Mouse (Mus musculus): ENCODE results near the gene Cdk9. TPM values are rescaled to one million over a fixed set of nuclear protein-coding genes. Genes with fewer than 3 reads are reported as not detected.

The Cdk9 gene
- polyA plus RNA-seq, 1 experiment from 2014 or later = 86.0 TPM

GRCm38 (mm10) chr2:32665853-32666252, 47.0 kb downstream of the Cdk9 start:
- H3K27ac ChIP-seq (ENCODE audit: low read length) = no peak overlapping the region
- 69% methylated on average over 6 of the region's 6 CpGs for WGBS
- no peak overlapping the region for H3K4me3 ChIP-seq (ENCODE audit: low read length)
- H3K9ac ChIP-seq (ENCODE audit: low read depth, low read length) = no peak overlapping the region
- H3K9me3 ChIP-seq (ENCODE audit: control insufficient read depth, low read length) = no peaks in the 10 kb centered on the region
- no peaks in the 10 kb centered on the region for H3K36me3 ChIP-seq (ENCODE audit: control insufficient read depth, insufficient read depth, low read length)
- peaks cover 20% of the 10 kb centered on the region for H3K4me1 ChIP-seq (ENCODE audit: control insufficient read depth, insufficient read depth, low read length)
- no peaks in the 10 kb centered on the region for H3K27me3 ChIP-seq (replicated peaks; ENCODE audit: control insufficient read depth, insufficient read depth, low read length)
- H3K4me2 ChIP-seq (ENCODE audit: low read depth, low read length) = no peak overlapping the region
- no peak for ATAC-seq

- no peaks in the 10 kb centered on the region for H3K9me3 ChIP-seq (ENCODE audit: control insufficient read depth, low read length)
- 73% methylated on average over 8 of the region's 8 CpGs for WGBS
- ATAC-seq = no peak
- H3K4me1 ChIP-seq (ENCODE audit: control insufficient read depth, insufficient read depth, low read length) = peaks cover 20% of the 10 kb centered on the region
- no peak overlapping the region for H3K27ac ChIP-seq (ENCODE audit: low read length)
- H3K27me3 ChIP-seq (replicated peaks; ENCODE audit: control insufficient read depth, insufficient read depth, low read length) = no peaks in the 10 kb centered on the region
- no peaks in the 10 kb centered on the region for H3K36me3 ChIP-seq (ENCODE audit: control insufficient read depth, insufficient read depth, low read length)
- H3K4me2 ChIP-seq (ENCODE audit: low read depth, low read length) = no peak overlapping the region
- no peak overlapping the region for H3K9ac ChIP-seq (ENCODE audit: low read depth, low read length)
- no peak overlapping the region for H3K4me3 ChIP-seq (ENCODE audit: low read length)
These were observed 47.5 kb downstream of the Cdk9 start for GRCm38 (mm10) chr2:32665345-32665744.

GRCm38 (mm10) chr2:32662291-32662690, 50.6 kb downstream of the Cdk9 start:
- Histone ChIP-seq H3K4me2 (ENCODE audit: low read depth, low read length) (no peak overlapping the region), H3K4me1 (ENCODE audit: control insufficient read depth, insufficient read depth, low read length) (peaks cover 17% of the 10 kb centered on the region), H3K4me3 (ENCODE audit: low read length) (no peak overlapping the region), H3K9me3 (ENCODE audit: control insufficient read depth, low read length) (no peaks in the 10 kb centered on the region), H3K27me3 (replicated peaks; ENCODE audit: control insufficient read depth, insufficient read depth, low read length) (no peaks in the 10 kb centered on the region), H3K9ac (ENCODE audit: low read depth, low read length) (peak overlapping the region; percentile 22; the same call in 1 of the 2 replicates), H3K27ac (ENCODE audit: low read length) (peak overlapping the region; percentile 8), H3K36me3 (ENCODE audit: control insufficient read depth, insufficient read depth, low read length) (no peaks in the 10 kb centered on the region)
- 34% methylated on average over 5 of the region's 5 CpGs for WGBS
- ATAC-seq = peak; percentile 13; the same call in 1 of the 2 replicates

- 20% methylated on average over 7 of the region's 7 CpGs for WGBS
- H3K9me3 ChIP-seq (ENCODE audit: control insufficient read depth, low read length) = no peaks in the 10 kb centered on the region
- H3K4me1 ChIP-seq (ENCODE audit: control insufficient read depth, insufficient read depth, low read length) = peaks cover 17% of the 10 kb centered on the region
- no peak overlapping the region for H3K4me2 ChIP-seq (ENCODE audit: low read depth, low read length)
- H3K4me3 ChIP-seq (ENCODE audit: low read length) = no peak overlapping the region
- ATAC-seq = peak; percentile 67
- peak overlapping the region; percentile 8 for H3K27ac ChIP-seq (ENCODE audit: low read length)
- H3K27me3 ChIP-seq (replicated peaks; ENCODE audit: control insufficient read depth, insufficient read depth, low read length) = no peaks in the 10 kb centered on the region
- H3K36me3 ChIP-seq (ENCODE audit: control insufficient read depth, insufficient read depth, low read length) = no peaks in the 10 kb centered on the region
- H3K9ac ChIP-seq (ENCODE audit: low read depth, low read length) = peak overlapping the region; percentile 22
These were observed 51.3 kb downstream of the Cdk9 start for GRCm38 (mm10) chr2:32661509-32662107.

GRCm38 (mm10) chr2:32658873-32659272, 54.0 kb downstream of the Cdk9 start:
- Histone ChIP-seq H3K27ac (ENCODE audit: low read length) (no peak overlapping the region), H3K9me3 (ENCODE audit: control insufficient read depth, low read length) (no peaks in the 10 kb centered on the region), H3K9ac (ENCODE audit: low read depth, low read length) (no peak overlapping the region), H3K27me3 (replicated peaks; ENCODE audit: control insufficient read depth, insufficient read depth, low read length) (no peaks in the 10 kb centered on the region), H3K4me2 (ENCODE audit: low read depth, low read length) (no peak overlapping the region), H3K4me3 (ENCODE audit: low read length) (no peak overlapping the region), H3K36me3 (ENCODE audit: control insufficient read depth, insufficient read depth, low read length) (no peaks in the 10 kb centered on the region), H3K4me1 (ENCODE audit: control insufficient read depth, insufficient read depth, low read length) (peaks cover 29% of the 10 kb centered on the region)
- ATAC-seq = no peak
- WGBS = 87% methylated on average over 2 of the region's 2 CpGs

GRCm38 (mm10) chr2:32655826-32656225, 57.0 kb downstream of the Cdk9 start:
- 45% methylated on average over 12 of the region's 12 CpGs for WGBS
- Histone ChIP-seq H3K4me2 (ENCODE audit: low read depth, low read length) (no peak overlapping the region), H3K36me3 (ENCODE audit: control insufficient read depth, insufficient read depth, low read length) (no peaks in the 10 kb centered on the region), H3K4me1 (ENCODE audit: control insufficient read depth, insufficient read depth, low read length) (peaks cover 14% of the 10 kb centered on the region), H3K9me3 (ENCODE audit: control insufficient read depth, low read length) (no peaks in the 10 kb centered on the region), H3K9ac (ENCODE audit: low read depth, low read length) (no peak overlapping the region; the same call in 1 of the 2 replicates), H3K27ac (ENCODE audit: low read length) (peak overlapping the region; percentile 71), H3K4me3 (ENCODE audit: low read length) (no peak overlapping the region), H3K27me3 (replicated peaks; ENCODE audit: control insufficient read depth, insufficient read depth, low read length) (no peaks in the 10 kb centered on the region)
- peak; percentile 73 for ATAC-seq

MicroRNAs within 50 kb of the gene (microRNA counts, 519-probe panel; counts per million panel counts)
- 1,434 counts per million, percentile 11 among the panel's probes with 10 or more counts for microRNA mmu-miR-2861

Small RNA genes lying within 50 kb of the gene (microRNA-seq; reads per million reads assigned to microRNA genes)
- gene Gm47291 (not detected), gene Mir2861 (not detected), gene Mir3960 (not detected), gene Mir8093 (not detected)

Other genes starting within 250 kb of the Cdk9 start
- 7.6 and 9.4 TPM in 2 replicates for gene Fam102a, start 177.7 kb downstream of the Cdk9 start, polyA plus RNA-seq (2015; fragmentation: Nextera tagmentation; extraction: Ambion mirVana)
- gene Dpm2, start 142.2 kb downstream of the Cdk9 start, polyA plus RNA-seq (2015; fragmentation: Nextera tagmentation; extraction: Ambion mirVana) = 123 and 128 TPM in 2 replicates
- 0.33 and 0.34 TPM in 2 replicates for gene Pip5kl1, start 138.3 kb downstream of the Cdk9 start, polyA plus RNA-seq (2015; fragmentation: Nextera tagmentation; extraction: Ambion mirVana)
- not detected in 2 replicates for gene 9430097D07Rik, start 137.4 kb downstream of the Cdk9 start, polyA plus RNA-seq (2015; fragmentation: Nextera tagmentation; extraction: Ambion mirVana)
- 14.7 and 16.5 TPM in 2 replicates for gene St6galnac4, start 126.0 kb downstream of the Cdk9 start, polyA plus RNA-seq (2015; fragmentation: Nextera tagmentation; extraction: Ambion mirVana)
- gene St6galnac6, start 113.4 kb downstream of the Cdk9 start, polyA plus RNA-seq (2015; fragmentation: Nextera tagmentation; extraction: Ambion mirVana) = 12.3 and 15.2 TPM in 2 replicates
- gene Ak1, start 91.3 kb downstream of the Cdk9 start, polyA plus RNA-seq (2015; fragmentation: Nextera tagmentation; extraction: Ambion mirVana) = 15.3 and 18.6 TPM in 2 replicates
- gene Eng, start 66.5 kb downstream of the Cdk9 start, polyA plus RNA-seq (2015; fragmentation: Nextera tagmentation; extraction: Ambion mirVana) = 66.8 and 70.3 TPM in 2 replicates
- 29.8 and 32.0 TPM in 2 replicates for gene Fpgs, start 8.9 kb downstream of the Cdk9 start, polyA plus RNA-seq (2015; fragmentation: Nextera tagmentation; extraction: Ambion mirVana)
- gene Sh2d3c, start 8.0 kb upstream of the Cdk9 start, polyA plus RNA-seq (2015; fragmentation: Nextera tagmentation; extraction: Ambion mirVana) = 26.1 and 26.5 TPM in 2 replicates
- gene 6330409D20Rik, start 27.9 kb upstream of the Cdk9 start, polyA plus RNA-seq (2015; fragmentation: Nextera tagmentation; extraction: Ambion mirVana) = 0.26 TPM in 1 of 2 replicates, not detected in the other
- 73.1 and 74.0 TPM in 2 replicates for gene Tor2a, start 44.2 kb upstream of the Cdk9 start, polyA plus RNA-seq (2015; fragmentation: Nextera tagmentation; extraction: Ambion mirVana)
- 0.32 and 0.34 TPM in 2 replicates for gene Ttc16, start 62.6 kb upstream of the Cdk9 start, polyA plus RNA-seq (2015; fragmentation: Nextera tagmentation; extraction: Ambion mirVana)
- 5.4 and 6.3 TPM in 2 replicates for gene Ptrh1, start 62.7 kb upstream of the Cdk9 start, polyA plus RNA-seq (2015; fragmentation: Nextera tagmentation; extraction: Ambion mirVana)
- 0.58 and 1.2 TPM in 2 replicates for gene Cfap157, start 71.4 kb upstream of the Cdk9 start, polyA plus RNA-seq (2015; fragmentation: Nextera tagmentation; extraction: Ambion mirVana)
- 18.1 TPM in 2 replicates for gene Stxbp1, start 134.2 kb upstream of the Cdk9 start, polyA plus RNA-seq (2015; fragmentation: Nextera tagmentation; extraction: Ambion mirVana)
- 35.4 and 37.8 TPM in 2 replicates for gene Fam129b, start 163.0 kb upstream of the Cdk9 start, polyA plus RNA-seq (2015; fragmentation: Nextera tagmentation; extraction: Ambion mirVana)
- gene Rpl12, start 248.5 kb upstream of the Cdk9 start, polyA plus RNA-seq (2015; fragmentation: Nextera tagmentation; extraction: Ambion mirVana) = 141 and 162 TPM in 2 replicates
- 6.8 and 7.8 TPM in 2 replicates for gene Lrsam1, start 248.5 kb upstream of the Cdk9 start, polyA plus RNA-seq (2015; fragmentation: Nextera tagmentation; extraction: Ambion mirVana)

Data from intestine, embryonic 16.5 days (tissue).